ENCODE assay signal across 23 mouse cellular contexts in genomic region chr3:122458743-122459142, GRCm38 (mm10).
DNase-seq lines count a peak whose midpoint lies in the region; ATAC-seq and TF ChIP-seq lines count a peak whose summit lies in the region.
"Had no signal": no experiment of that assay in that cellular context is flagged by ENCODE, and none has a peak within 500 bp of the region (broad histone marks: within the 10 kb centered on the region; RNA-seq: fewer than 3 reads in every experiment).

No protein-coding gene starts in this region.

- H3K27me3 ChIP-seq in forebrain, embryonic 16.5 days (replicated peaks; ENCODE audit: control insufficient read depth, insufficient read depth, low read length): no peaks in the 10 kb centered on the region
- H3K27me3 ChIP-seq in forebrain, embryonic 15.5 days: no peaks in the 10 kb centered on the region
- no peaks in the 10 kb centered on the region for H3K27me3 ChIP-seq in Patski
- H3K27me3 ChIP-seq: limb, embryonic 13.5 days had no signal

- no peaks in the 10 kb centered on the region for H3K36me3 ChIP-seq in forebrain, embryonic 16.5 days (ENCODE audit: control insufficient read depth, insufficient read depth)
- H3K36me3 ChIP-seq in forebrain, embryonic 15.5 days: no peaks in the 10 kb centered on the region
- H3K36me3 ChIP-seq: limb, embryonic 13.5 days had no signal

- H3K4me2 ChIP-seq in forebrain, embryonic 16.5 days (ENCODE audit: low read length): no peak overlapping the region
- no peak overlapping the region for H3K4me2 ChIP-seq in forebrain, embryonic 15.5 days (replicated peaks)
- H3K4me2 ChIP-seq: hindbrain, embryonic 14.5 days; limb, embryonic 13.5 days had no signal

- no peak overlapping the region for H3K9ac ChIP-seq in forebrain, embryonic 16.5 days (replicated peaks; ENCODE audit: low read depth, low read length)
- no peak overlapping the region for H3K9ac ChIP-seq in forebrain, embryonic 15.5 days (replicated peaks)
- H3K9ac ChIP-seq: hindbrain, embryonic 14.5 days; limb, embryonic 13.5 days; liver, embryonic 14.5 days had no signal

- H3K9me3 ChIP-seq in forebrain, embryonic 16.5 days (ENCODE audit: control insufficient read depth, low read length): no peaks in the 10 kb centered on the region
- H3K9me3 ChIP-seq in forebrain, embryonic 15.5 days: no peaks in the 10 kb centered on the region
- H3K9me3 ChIP-seq: limb, embryonic 13.5 days; megakaryocyte, embryonic 14.5 days had no signal

- peaks cover 36% of the 10 kb centered on the region for H3K4me1 ChIP-seq in forebrain, embryonic 16.5 days (replicated peaks; ENCODE audit: control insufficient read depth, insufficient read depth, low read length)
- H3K4me1 ChIP-seq in forebrain, embryonic 15.5 days: peaks cover 27% of the 10 kb centered on the region

- intact Hi-C loops in gastrocnemius, postnatal 36 days (cut with DNase I): no loop called here

- CTCF ChIA-PET in Patski (lab: Charles Lee): interaction anchor here (0.9 to 2.4 kb wide), 12 partner anchors 8 to 164 kb away, joined by 3 to 10 read pairs (median 3); partner anchors contain the start of gene Bcar3

- peak; percentile 8 to 48 for DNase-seq in kidney, postnatal 25 days
- no peak for DNase-seq in kidney, adult 18-20 months
- no peak for DNase-seq in Patski (ENCODE audit: low read depth, low spot score)
- peak; percentile 60 for DNase-seq in lung, postnatal 36 days
- no peak for DNase-seq in gastrocnemius, postnatal 10 days
- no peak for DNase-seq in gastrocnemius, postnatal 36 days
- DNase-seq: adrenal gland, postnatal 14 days; cerebellum, adult 2 months; gastrocnemius, adult 2 months; heart, adult 2 months; right cerebral cortex, adult 18-20 months; thymus, postnatal 25 days had no signal

- 0 out of 2 replicates have a peak, but pooled peaks have one; percentile 4 for ATAC-seq in forebrain, embryonic 16.5 days
- no peak for ATAC-seq in forebrain, embryonic 15.5 days (replicated peaks)
- ATAC-seq in Patski: peak; percentile 59
- ATAC-seq: activated CD4-positive, CD25-positive, alpha-beta regulatory T cell, adult 4 months; CD4-positive, CD25-positive, alpha-beta regulatory T cell, adult 4 months; forebrain, embryonic 14.5 days; intestine, embryonic 16.5 days had no signal

- no peak overlapping the region for H3K27ac ChIP-seq in forebrain, embryonic 16.5 days (ENCODE audit: low read length)
- H3K27ac ChIP-seq in forebrain, embryonic 15.5 days (replicated peaks): no peak overlapping the region
- H3K27ac ChIP-seq: gastrocnemius, adult 2 months; heart, adult 2 months; hindbrain, embryonic 14.5 days; limb, embryonic 13.5 days; liver, embryonic 14.5 days had no signal

- 71% methylated on average over 8 of the region's 8 CpGs for WGBS in forebrain, embryonic 16.5 days
- WGBS in forebrain, embryonic 15.5 days: 75% methylated on average over 8 of the region's 8 CpGs

- POLR2A ChIA-PET in Patski (lab: Charles Lee): interaction anchor here (0.6 to 0.9 kb wide), 3 partner anchors 13 to 147 kb away, joined by 4 to 6 read pairs (median 4); no protein-coding TSS in a partner anchor

- in situ Hi-C loops in Patski (cut with MboI; ENCODE audit: low pct_unique_long_range_greater_than_20kb): loop anchor here (10.0 kb wide), 1 partner anchor 326 kb away; no protein-coding TSS in a partner anchor

- no peak overlapping the region for H3K4me3 ChIP-seq in forebrain, embryonic 16.5 days (replicated peaks; ENCODE audit: low read length)
- H3K4me3 ChIP-seq in forebrain, embryonic 15.5 days: no peak overlapping the region
- H3K4me3 ChIP-seq: erythroblast, embryonic 14.5 days; gastrocnemius, adult 2 months; heart, adult 2 months; limb, embryonic 13.5 days; megakaryocyte, embryonic 14.5 days had no signal

- no peak for TF ChIP-seq CTCF in Patski (IDR thresholded peaks at IDR 0.05)

Comparison
In these comparisons a context has a peak if more than half of its experiments do, and no peak if none do; other contexts are left out.
1. DNase-seq: peak in kidney, postnatal 25 days (2 of 2) and lung, postnatal 36 days (single experiment); none in kidney, adult 18-20 months (single experiment), Patski (single experiment), gastrocnemius, postnatal 10 days (single experiment) and gastrocnemius, postnatal 36 days (0 of 2).